Mouse (Mus musculus): ENCODE measurements around the gene Prss32.
"Not testable (repeated sequence)": the region's sequence is repeated elsewhere in the genome, so short reads cannot be mapped to it uniquely, and the experiment has no call there.

Prss32 gene

GRCm38 (mm10) chr17:23836006-23836575 is 7.6 kb upstream of the Prss32 start, which contains the start of gene Prss33:
Gene Prss33 (minus strand): TSS chr17:23836056.
- in situ Hi-C loops (cut with MboI, MseI) = no loop called here

GRCm38 (mm10) chr17:23841145-23841544 is 2.5 kb upstream of the Prss32 start:
- in situ Hi-C loops (cut with MboI, MseI) = loop anchor here (5.0 kb wide), 1 partner anchor 89 kb away; no protein-coding TSS in a partner anchor

GRCm38 (mm10) chr17:23843141-23843811 is 379 bp upstream of the Prss32 start:
- in situ Hi-C loops (cut with MboI, MseI) = loop anchor here (5.0 kb wide), 1 partner anchor 91 kb away; no protein-coding TSS in a partner anchor

- in situ Hi-C loops (cut with MboI, MseI) = loop anchor here (5.0 kb wide), 1 partner anchor 73 kb away; no protein-coding TSS in a partner anchor
These were observed 6.4 kb downstream of the Prss32 start for GRCm38 (mm10) chr17:23850028-23850427.

- in situ Hi-C loops (cut with MboI, MseI) = loop anchor here (5.0 kb wide), 1 partner anchor 74 kb away; no protein-coding TSS in a partner anchor
These were observed 7.4 kb downstream of the Prss32 start for GRCm38 (mm10) chr17:23850853-23851749.

- in situ Hi-C loops (cut with MboI, MseI) = loop anchor here (5.0 kb wide), 1 partner anchor 76 kb away; no protein-coding TSS in a partner anchor
These were observed 9.6 kb downstream of the Prss32 start for GRCm38 (mm10) chr17:23853292-23853691.

- in situ Hi-C loops (cut with MboI, MseI) = loop anchor here (5.0 kb wide), 1 partner anchor 77 kb away; no protein-coding TSS in a partner anchor
These were observed 10.6 kb downstream of the Prss32 start for GRCm38 (mm10) chr17:23854229-23854765.

- in situ Hi-C loops (cut with MboI, MseI) = loop anchor here (5.0 kb wide), 1 partner anchor 100 kb away; the partner anchor contains the start of gene Sbpl
These were observed 13.5 kb downstream of the Prss32 start for GRCm38 (mm10) chr17:23857193-23857592.

- in situ Hi-C loops (cut with MboI, MseI) = loop anchor here (5.0 kb wide), 1 partner anchor 99 kb away; the partner anchor contains the start of gene Sbpl
These were observed 14.3 kb downstream of the Prss32 start for GRCm38 (mm10) chr17:23857913-23858312.

- in situ Hi-C loops (cut with MboI, MseI) = no loop called here
These were observed 19.3 kb downstream of the Prss32 start for GRCm38 (mm10) chr17:23862926-23863325.

- in situ Hi-C loops (cut with MboI, MseI) = no loop called here
These were observed 24.1 kb downstream of the Prss32 start, which contains the start of gene Prss21 for GRCm38 (mm10) chr17:23867756-23868155. Gene Prss21 (plus strand): TSS chr17:23868056.

GRCm38 (mm10) chr17:23868513-23868912 is 24.9 kb downstream of the Prss32 start:
- in situ Hi-C loops (cut with MboI, MseI) = no loop called here

- in situ Hi-C loops (cut with MboI, MseI) = no loop called here
These were observed 30.5 kb downstream of the Prss32 start for GRCm38 (mm10) chr17:23873884-23874856.

- in situ Hi-C loops (cut with MboI, MseI) = loop anchor here (5.0 kb wide), 1 partner anchor 41 kb away; the partner anchor contains the start of gene Dcpp3
These were observed 33.1 kb downstream of the Prss32 start for GRCm38 (mm10) chr17:23876741-23877140.

- in situ Hi-C loops (cut with MboI, MseI) = loop anchor here (5.0 kb wide), 1 partner anchor 40 kb away; the partner anchor contains the start of gene Dcpp3
These were observed 33.5 kb downstream of the Prss32 start for GRCm38 (mm10) chr17:23877166-23877565.

GRCm38 (mm10) chr17:23880576-23880975 is 36.9 kb downstream of the Prss32 start, which contains the start of the genes Dcpp1 and Dcpp2:
Gene Dcpp1 (plus strand): TSS chr17:23880876.
Gene Dcpp2 (plus strand): TSS chr17:23880880.
- in situ Hi-C loops (cut with MboI, MseI) = not testable (repeated sequence)
